Mouse (Mus musculus): ENCODE results near the gene Sumo2.
"Not testable (repeated sequence)": the region's sequence is repeated elsewhere in the genome, so short reads cannot be mapped to it uniquely, and the experiment has no call there.

Gene Sumo2

DNA sequence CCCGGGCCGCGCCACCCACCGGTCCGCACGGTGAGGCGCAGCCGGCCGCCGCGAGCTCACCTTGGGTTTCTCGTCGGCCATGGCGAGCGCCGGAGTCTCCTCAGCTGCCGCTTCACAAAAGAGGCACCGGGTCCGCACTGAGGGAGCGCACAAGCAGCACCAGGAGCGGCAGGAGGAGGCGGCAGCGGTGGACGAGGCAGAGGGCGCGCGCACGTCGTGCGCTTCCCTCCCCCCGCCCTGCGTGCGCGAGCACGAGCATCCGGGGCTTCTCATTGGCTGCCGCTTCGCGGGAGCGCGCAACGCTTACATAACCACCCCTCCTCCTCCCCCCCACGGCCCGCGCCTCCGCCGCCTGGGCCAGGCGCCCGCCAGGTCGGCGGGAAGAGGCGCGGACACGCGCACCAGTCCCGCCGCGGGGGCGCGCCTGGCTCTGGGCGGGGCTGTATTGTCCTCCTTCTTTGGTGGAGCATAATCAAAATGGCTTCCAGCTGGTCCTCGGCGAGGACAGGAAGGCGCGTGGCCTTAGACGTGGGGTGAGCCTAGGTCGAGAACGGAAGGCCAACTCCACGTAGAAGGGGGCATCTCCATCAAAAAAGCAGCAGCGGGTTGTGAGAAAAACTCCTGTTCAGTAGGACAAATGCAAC is at the start of gene Sumo2:
Gene Sumo2 (minus strand): TSS at position 239 of the 644 bp plus-strand sequence.
- DNase-seq (ENCODE audit: low spot score) = peak; percentile 96

DNA sequence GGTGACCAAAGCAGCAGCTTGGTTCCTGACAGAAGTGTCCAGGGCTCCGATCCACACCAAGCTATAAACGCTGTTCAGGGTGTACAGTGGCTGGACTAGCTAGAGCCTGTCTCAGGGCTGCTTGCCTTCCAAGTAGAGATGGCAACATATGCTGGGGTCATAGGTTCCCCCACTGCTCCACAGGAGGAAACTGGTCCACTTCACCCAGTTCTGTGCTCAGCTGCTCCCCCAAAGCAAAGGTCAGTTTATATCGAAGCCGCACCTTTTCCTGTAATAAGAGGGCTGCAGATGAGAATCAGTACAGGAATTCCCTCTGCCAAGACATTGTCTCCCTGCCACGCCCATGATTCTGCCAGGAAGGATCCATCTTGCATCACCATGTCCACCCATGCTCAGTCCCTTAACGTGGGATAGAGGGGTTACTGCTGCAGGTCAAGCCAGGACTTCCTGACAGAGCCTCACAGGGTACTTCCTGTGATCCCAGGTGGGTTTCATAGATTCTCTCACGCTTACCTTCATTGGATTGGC is 49.6 kb upstream of the Sumo2 start:
- no peak for DNase-seq (ENCODE audit: low spot score)

DNA sequence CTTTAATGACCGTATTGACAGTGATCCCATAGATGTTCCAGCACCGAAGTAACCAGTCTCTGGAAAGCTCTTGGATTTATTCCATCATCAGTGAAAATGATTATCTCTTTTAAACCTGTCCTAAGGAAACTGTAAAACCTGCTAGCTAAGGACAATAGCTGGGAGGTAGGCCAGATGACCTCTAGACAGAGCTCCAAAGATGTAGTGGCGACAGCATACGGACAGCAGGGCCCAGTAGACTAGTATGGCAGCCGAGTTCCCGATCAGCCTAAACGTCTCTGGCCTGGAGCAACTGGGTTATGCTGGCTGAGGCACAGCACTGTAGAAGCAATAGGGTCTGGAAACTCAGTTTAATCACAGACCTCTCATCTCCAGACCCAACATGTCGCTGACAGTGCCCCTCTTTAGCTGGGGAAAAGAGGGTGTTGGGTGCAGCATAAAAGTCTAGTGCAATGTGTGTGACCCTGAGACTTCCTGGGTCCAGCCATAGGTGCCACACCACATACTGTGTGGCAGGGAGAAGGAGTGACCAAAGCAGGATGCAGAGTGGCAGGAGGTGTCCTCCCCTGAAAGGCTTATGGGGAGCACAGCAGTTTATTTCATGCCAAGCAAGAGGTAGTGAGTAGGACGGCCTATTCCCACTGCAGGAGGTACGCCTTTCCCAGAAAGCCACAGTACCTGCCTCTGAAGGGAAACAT is 48.4 kb upstream of the Sumo2 start:
- DNase-seq (ENCODE audit: low spot score) = no peak

DNA sequence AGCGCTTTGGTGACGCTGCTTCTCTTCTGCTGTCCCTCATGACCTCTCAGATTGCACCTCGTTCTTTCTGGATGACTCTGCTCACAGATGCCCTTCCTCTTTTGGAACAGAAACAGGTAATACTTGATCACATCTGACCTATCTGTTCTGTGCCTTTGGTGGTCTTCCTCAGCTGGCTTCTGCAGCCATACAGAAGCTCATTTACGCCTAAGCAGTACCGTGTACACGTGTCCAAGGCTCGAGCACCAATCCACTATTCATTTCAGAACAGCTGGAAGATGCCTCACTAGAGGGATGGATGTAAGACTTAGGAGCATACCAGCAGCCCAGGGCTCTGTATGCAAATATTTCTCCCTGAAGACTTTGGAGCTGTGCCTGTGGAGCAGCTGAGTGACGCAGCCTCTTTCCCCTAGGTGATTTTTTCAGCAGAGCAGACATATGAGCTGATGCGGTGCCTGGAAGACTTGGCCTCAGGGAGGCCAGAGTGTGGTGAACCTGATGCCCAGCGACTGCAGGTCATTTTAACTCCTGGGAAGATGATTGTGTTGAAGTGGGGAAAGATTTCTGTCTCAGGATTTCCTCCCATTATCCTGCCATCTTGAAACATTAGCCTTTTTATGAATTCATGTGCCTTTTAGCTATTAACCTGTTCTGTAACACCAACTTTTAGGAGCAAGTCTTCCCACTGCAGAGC is 47.0 kb upstream of the Sumo2 start:
- DNase-seq (ENCODE audit: low spot score) = no peak

DNA sequence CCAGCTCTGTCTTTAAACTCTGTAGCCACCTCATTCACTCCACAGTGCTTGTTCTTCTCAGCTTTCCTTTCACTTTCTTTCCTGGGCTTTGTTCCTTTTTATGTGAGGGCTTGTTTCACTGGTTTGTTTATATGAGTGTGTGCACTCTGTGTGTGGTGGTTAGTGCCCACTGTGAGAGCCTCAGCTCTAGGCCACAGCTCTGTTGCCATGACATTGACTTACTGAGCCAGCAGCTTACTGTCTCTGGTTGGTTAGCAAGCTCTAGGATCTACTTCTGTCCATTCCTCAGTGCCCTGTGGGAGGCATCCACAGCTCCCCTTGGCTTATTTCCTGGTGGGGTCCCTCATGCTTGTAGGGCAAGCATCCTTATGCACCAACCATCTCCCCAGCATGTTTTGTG is 43.0 kb upstream of the Sumo2 start:
- DNase-seq (ENCODE audit: low spot score) = no peak

DNA sequence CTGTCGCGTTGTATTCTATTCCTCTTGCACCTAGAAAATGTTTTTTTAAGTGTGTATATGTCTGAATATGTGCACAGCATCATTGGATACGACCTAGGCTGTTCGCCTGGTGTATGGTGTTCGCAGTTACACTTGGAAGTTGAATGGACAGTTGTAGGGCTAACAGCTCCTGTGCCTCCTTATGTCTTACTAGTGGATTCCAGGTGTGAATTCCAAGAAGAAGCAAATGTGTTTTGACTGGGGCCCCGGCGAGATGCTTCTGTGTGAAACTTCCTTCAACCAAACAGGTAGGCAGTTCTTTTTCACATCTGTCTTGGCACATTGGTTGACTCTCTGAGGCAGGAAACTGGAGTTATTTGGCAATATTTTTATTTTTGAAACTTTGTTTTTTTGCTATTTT is 28.9 kb upstream of the Sumo2 start:
- DNase-seq (ENCODE audit: low spot score) = no peak

DNA sequence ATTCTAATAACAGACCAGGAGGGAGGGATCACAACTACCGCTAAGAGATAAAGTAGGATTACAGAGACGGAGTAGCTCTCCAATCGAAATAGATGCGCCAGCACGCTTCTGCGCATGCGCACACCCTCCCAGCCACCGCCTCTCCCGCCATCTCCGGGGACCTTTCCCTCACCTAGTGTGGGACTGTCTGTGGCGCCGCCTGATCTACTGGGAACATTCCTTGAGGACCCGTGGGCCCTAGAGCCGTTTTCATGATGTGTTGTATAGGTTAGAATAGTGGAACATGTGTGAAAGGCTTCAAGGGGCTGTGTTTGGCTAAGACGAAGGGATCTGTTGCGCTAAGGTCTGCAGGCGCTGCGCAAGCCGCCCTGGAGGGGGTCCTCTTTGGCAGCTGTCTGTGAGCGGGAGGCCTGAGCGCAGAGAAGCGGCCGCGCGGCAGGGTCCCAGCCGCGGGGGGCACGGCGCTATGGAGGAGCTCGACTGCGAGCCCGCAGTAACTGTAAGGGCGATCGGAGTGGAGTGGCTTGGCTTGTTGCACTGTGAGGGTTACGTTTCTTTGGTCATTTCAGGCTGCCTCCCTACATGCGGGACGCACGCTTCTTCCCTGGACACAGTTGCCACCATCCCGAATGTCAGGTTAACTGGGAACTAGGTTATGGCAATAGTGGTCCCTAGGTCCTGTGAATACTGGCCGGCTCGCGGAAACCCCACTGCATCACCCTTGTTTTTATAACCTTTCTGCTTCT is 28.2 kb upstream of the Sumo2 start, which contains the start of gene Nup85:
Gene Nup85 (plus strand): TSS at position 371 of the 746 bp plus-strand sequence.
- DNase-seq (ENCODE audit: low spot score) = peak; percentile 95

DNA sequence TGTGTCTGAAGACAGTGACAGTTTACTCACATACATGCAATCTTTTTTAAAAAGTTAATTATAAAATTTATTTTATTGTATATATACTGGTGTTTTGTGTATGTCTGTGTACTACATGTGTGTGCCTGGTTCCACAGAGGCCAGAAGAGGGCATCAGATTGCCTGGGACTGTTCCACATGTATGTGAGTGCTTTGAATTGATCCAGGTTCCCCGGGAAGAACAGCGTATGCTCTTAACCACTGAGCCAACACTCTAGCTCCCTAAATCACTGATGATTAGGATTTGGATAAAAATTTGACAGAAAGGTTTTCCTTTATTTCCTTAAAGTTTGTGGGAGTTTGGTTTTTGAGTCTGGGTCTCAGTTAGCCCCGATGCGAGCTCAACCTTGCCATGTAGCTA is 27.3 kb upstream of the Sumo2 start:
- DNase-seq (ENCODE audit: low spot score) = peak; percentile 13

DNA sequence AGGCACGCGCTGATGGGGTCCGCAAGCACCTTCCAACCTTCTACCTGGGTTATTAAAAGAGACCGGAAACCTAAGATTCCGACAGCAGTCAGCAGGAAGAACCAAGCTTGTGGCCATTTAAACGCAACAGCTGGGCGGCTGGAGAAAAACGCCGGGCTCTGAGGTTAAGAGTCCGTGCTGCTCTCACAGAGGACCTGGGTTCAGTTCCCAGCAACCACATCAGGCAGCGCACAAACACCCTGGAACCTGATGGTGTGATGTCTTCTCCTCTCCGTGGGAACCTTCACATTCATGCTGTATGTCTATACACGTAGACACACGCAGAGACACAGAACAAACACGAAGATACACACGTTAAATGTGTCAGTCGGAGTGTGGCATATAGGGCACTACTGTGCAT is 19.6 kb upstream of the Sumo2 start:
- DNase-seq (ENCODE audit: low spot score) = no peak

DNA sequence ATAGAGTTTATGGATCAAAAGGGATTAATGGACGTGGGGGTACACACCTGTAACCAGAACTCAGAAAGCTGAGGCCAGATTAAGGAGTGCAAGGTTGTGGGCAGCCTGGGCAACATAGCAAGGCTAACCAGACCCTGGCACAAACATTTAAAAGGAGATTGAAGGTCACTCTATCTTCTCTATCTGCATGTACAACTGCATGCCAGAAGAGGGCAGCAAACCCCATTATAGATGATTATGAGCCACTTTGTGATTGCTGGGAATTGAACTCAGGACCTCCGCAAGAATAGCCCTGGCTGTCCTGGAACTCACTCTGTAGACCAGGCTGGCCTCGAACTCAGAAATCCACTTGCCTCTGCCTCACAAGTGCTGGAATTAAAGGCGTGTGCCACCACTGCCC is 16.7 kb upstream of the Sumo2 start:
- no peak for DNase-seq (ENCODE audit: low spot score)

DNA sequence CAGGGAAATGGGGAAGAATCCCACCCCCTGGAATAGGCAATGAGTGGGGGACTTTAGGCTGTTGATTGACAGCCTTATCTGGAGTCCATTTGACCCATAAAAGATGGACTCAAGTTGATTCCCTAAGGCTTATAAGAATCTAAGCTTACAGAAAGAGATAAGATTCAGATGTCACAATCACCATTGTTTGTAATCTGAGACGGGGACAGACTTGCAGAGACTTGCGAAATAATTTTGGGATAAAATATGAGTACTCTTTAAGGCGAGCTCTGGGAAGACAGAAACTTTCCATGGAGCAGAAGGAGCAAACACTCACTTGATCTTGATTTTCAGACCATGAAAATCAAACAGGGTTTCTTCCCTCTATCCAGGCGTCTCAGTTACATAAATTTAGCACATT is 7.5 kb upstream of the Sumo2 start:
- no peak for DNase-seq (ENCODE audit: low spot score)

DNA sequence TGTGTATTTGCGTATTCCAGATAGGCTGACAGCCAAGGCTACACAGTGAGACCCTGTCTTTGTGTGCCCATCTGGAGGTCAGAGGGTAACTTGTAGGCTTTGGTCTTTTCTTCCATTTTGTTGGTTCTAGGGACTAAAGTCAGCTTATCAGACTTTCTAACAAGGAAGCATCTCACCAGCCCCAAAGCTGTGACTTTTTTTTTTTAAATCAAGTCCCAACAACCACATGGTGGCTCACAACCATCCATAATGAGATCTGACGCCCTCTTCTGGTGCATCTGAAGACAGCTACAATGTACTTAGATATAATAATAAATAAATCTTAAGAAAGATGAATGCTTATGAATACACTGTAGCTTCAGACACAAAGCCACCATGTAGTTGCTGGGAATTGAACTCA is 2.0 kb upstream of the Sumo2 start:
- DNase-seq (ENCODE audit: low spot score) = no peak

DNA sequence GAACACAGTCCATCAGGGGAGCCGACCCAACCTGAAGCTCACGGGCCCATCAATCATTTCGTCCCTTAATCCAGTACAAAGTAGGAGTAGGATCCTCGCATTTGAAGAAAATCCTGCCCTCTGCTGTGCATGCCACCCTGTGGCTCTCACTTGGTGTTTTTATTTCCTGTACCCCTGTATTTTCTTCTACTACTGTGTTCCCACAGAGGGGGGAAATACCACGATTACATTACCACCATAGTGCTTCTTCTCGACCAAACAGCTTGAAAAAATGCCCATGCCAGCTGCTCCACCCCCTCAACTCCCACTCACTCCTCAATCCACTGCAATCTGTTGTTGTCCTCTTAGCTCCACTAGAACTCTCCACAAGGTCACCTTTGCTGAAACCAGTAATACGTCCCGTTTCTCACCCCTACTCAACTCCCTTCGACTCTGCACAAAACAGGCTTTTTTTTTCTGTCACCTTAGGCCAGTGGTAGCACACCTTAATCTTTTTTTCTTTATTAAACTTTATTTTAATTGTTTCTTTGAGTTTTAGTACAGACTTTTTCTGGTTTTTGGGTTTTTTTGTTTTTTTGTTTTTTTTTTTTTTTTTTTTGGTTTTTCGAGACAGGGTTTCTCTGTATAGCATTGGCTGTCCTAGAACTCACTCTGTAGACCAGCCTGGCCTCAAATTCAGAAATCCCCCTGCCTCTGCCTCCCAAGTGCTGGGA is 936 bp upstream of the Sumo2 start:
- peak; percentile 71 for DNase-seq (ENCODE audit: low spot score)

DNA sequence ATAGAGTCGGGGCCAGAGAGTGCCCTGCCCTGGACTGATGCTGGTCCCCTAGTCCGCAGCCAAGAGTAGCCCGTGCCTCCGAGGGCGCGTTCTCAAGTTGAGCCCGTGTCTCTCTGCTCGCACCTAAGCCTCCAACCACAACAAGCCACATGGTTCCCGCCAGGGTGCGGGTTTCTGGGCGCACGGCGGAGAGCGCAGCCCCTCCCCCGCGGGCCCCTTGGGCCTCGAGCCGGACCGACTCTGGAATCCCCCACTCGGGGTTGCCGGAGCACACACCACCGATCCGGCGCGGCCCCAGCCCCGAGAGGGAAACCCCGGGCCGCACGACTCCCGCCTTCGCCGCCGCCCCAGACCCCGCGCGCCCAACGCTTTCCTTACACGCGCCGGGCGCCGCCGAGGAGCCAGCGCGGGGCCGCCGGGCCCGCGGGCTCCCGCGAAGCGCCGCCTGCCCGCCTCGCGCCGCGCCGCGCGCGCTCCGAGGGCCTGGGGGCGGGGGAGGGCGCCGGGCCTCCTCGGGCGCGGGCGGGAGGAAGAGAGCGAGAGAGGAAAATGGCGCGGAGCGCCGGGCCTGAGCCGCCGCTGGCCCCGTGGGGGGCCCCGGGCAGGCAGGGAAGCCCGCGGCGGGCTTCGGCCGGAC is 557 bp downstream of the Sumo2 start:
- peak; percentile 70 for DNase-seq (ENCODE audit: low spot score)

DNA sequence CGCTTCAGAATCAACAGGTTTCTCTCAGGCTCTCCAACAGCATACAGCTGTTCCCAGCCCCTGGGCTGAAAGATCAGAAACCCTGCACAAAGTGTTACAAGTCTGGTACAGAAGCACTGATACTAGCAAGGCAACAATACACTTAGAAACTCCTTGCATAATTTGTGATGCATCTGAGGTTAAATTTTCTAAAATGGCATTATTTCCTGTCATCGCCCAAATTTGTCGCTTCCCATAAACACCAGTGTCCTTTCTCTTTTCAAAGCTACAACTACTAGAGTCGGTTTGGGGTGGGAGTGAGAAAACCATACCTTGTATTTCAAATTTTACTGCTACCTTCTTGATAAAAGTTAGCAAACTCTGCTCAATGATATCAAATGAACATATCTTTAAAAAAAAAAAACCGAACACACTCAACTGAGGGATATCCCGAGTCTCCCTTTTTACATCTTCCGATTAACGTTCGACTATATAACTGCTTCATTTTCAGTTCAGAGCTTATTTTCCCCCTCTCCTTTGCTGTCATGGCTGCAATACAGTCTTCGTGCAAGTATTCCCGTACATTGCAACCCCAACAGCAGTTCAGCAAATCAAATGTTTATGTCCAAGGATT is 1.2 kb downstream of the Sumo2 start:
- DNase-seq (ENCODE audit: low spot score) = no peak

DNA sequence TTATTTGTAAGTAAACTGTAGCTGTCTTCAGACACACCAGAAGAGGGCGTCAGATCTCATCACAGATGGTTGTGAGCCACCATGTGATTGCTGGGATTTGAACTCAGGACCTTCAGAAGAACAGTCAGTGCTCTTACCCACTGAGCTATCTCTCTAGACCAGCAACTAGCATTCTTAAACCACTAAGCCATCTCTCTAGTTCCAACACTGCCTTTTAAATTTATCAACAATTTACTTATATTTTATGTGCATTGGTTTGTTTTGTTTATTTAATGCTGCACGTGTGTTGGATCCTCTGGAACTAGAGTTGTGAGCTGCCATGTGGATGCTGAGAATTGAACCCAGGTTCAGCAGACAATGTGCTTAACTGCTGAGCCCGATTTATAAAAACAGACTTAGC is 9.6 kb downstream of the Sumo2 start:
- DNase-seq (ENCODE audit: low spot score) = not testable (repeated sequence)

DNA sequence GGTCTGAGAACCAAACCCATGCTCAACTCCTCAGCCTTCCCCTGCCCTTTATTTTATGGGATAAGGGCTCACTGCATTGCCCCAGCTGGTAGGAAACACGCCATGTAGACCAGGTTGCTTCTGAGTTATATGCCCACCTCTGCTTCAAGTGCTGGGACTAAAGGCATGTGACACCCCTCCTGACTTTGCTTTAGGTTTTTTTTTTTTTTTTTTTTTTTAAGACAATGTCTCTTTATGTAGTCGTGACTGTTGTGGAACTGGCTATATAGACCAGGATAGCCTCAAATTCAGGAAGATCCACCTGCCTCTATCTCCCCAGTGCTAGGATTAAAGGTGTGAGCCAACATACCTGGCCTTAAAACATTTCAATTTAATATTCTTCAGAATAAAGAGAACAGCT is 13.4 kb downstream of the Sumo2 start:
- no peak for DNase-seq (ENCODE audit: low spot score)

DNA sequence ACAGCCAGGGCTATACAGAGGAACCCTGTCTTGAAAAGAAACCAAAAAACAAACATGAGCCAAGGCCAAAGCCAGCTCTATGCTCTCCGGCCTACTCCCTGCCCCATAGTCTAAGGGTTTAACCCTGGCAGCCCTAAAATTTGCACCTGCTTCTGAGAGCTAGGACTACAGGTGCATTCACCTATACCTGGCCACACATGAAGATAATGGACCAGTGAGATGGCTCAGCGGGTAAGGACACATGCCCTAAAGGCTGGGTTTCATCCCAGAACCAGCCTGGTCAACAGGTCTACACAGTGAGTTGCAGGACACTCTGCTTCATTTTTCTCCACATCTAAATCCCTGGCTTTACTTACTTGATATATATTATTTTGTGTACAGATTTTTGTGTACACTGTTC is 13.8 kb downstream of the Sumo2 start:
- no peak for DNase-seq (ENCODE audit: low spot score)

DNA sequence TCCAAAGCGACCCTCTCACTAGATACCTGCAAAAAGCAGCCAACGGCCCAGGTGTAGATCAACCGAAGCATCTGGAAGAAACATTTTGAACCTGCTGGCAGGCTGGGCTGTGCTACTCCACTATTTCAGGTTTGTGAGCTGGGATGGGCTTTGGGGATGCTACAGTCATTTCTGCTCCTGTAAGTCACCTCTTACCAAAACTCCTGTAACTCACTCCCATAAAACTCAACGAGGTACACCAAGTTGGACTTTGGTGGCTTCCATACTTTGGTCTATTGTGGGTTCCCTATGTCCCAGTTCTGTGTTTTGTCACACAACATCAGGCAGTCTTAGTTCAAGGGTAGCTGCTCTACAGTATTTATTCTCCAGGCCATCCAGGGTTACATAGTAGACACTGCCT is 15.0 kb downstream of the Sumo2 start:
- DNase-seq (ENCODE audit: low spot score) = no peak

DNA sequence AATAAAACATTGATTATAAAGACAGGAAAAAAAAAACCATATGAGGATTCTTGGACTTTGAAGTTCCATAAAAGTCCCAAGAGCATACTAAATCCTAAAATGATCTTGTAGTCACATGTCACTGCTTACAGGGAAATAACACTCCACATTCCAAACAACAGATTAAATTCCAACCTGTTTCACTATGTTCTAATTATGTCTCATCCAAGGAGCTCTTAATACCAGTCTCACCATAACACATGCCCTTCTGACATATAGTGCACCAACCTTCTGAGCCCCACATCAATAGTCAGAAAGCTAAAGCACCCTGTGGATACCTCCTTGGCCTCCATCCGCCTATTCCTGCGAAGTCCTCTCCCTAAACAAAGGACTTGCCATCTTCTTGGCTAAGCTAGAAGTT is 15.9 kb downstream of the Sumo2 start:
- no peak for DNase-seq (ENCODE audit: low spot score)

DNA sequence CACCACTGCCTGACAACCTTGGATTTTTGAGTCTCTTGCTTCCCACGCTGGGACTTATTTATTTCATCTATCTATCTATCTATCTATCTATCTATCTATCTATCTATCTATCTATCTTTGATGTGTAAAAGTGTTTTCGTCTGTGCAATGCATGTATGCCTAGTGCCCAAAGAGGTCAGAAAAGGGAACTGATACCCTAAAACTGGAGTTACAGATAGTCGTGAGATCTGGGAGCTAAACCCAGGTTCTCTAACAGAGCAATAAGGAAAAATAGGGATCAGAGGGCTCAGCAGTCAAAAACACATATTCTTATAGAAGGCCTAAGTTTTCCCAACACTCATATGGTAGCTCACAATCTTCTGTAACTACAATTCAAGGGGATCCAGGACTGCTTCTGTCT is 16.5 kb downstream of the Sumo2 start:
- DNase-seq (ENCODE audit: low spot score) = no peak

Data from MN1 (cell line).